Mouse (Mus musculus) cerebellum, adult 2 months (tissue): ENCODE results near the gene Jun. TPM values are rescaled to one million over a fixed set of nuclear protein-coding genes. Genes with fewer than 3 reads are reported as not detected.
A peak's percentile ranks its signal among the peaks of the same experiment; 100 is the strongest.

Experiments
- DNase-seq, 2 experiments: peaks; one replicate each; pipeline ENCODE4 v3.0.0; 2021
- H3K27ac ChIP-seq: fragments of 200-500 bp; 2 replicates; pipeline ENCODE4 v1.5.1; 2012; ENCODE audit warnings: low read length, control low read depth, inconsistent platforms; ENCODE audit not compliant: insufficient read depth
- H3K27me3 ChIP-seq: fragments of 200-500 bp; 2 replicates; pipeline ENCODE4 v1.6.1; 2012; ENCODE audit warnings: inconsistent platforms, mild to moderate bottlenecking, low read length, moderate library complexity; ENCODE audit not compliant: control insufficient read depth, insufficient read depth
- H3K4me1 ChIP-seq: fragments of 200-500 bp; 2 replicates; pipeline ENCODE4 v1.6.1; 2011; ENCODE audit warnings: low read length; ENCODE audit not compliant: control insufficient read depth, insufficient read depth
- H3K4me3 ChIP-seq: fragments of 200-500 bp; replicated peaks from 2 replicates; pipeline ENCODE3; 2011; ENCODE audit warnings: mild to moderate bottlenecking, low read depth, low read length, control low read depth; ENCODE audit not compliant: insufficient read depth
- CTCF ChIP-seq: fragments of 200-500 bp; IDR thresholded peaks from 2 replicates; pipeline ENCODE4 v1.5.1; 2011; ENCODE audit warnings: low read depth, mild to moderate bottlenecking, control low read depth, low read length, moderate library complexity, borderline replicate concordance; ENCODE audit not compliant: insufficient read depth
- POLR2A ChIP-seq: fragments of 200-500 bp; IDR thresholded peaks from 2 replicates; pipeline ENCODE4 v1.6.1; 2011; ENCODE audit warnings: low read length, control low read depth, borderline replicate concordance; ENCODE audit not compliant: insufficient read depth
- WGBS: fragments of 180-500 bp; shearing (Covaris S2); methylation state at CpG from one replicate; pipeline ENCODE4 v1.1.7; 2018; 5-methylcytosine and 5-hydroxymethylcytosine counted together
- polyA plus RNA-seq: library from polyadenylated mRNA; depleted of rRNA; stranded (reverse); fragments of >200 nt; gene quantifications from 2 replicates; pipeline ENCODE4 v1.2.3, GENCODE M21; 2012

Jun gene
- polyA plus RNA-seq, 1 experiment, result 50.8 TPM

DNA sequence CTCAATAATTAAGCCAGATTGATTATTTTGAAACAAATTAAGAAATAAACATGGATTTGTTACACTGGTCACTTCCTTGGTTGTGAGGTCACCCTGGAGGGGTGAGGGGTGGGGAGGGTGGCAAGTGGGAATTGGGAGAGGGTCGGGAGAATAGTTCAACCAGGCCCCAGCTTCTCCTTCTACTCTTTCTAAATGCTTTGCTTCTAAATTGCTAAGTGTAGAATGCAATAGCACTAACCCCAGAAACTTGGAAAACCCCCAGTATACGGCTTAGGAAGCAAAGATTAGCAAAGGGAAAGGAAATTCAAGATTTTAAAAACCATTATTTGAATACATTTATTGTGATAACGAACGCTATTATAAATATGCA, 3.3 kb downstream of the Jun start:
- DNase-seq, result no peak
- Histone ChIP-seq H3K4me3 (peak overlapping the region; percentile 51), H3K4me1 (no peaks in the 10 kb centered on the region), H3K27ac (no peak overlapping the region), H3K27me3 (no peaks in the 10 kb centered on the region)
- 66% methylated on average over 4 of the region's 4 CpGs for WGBS
- TF ChIP-seq POLR2A (no peak), CTCF (no peak)

DNA sequence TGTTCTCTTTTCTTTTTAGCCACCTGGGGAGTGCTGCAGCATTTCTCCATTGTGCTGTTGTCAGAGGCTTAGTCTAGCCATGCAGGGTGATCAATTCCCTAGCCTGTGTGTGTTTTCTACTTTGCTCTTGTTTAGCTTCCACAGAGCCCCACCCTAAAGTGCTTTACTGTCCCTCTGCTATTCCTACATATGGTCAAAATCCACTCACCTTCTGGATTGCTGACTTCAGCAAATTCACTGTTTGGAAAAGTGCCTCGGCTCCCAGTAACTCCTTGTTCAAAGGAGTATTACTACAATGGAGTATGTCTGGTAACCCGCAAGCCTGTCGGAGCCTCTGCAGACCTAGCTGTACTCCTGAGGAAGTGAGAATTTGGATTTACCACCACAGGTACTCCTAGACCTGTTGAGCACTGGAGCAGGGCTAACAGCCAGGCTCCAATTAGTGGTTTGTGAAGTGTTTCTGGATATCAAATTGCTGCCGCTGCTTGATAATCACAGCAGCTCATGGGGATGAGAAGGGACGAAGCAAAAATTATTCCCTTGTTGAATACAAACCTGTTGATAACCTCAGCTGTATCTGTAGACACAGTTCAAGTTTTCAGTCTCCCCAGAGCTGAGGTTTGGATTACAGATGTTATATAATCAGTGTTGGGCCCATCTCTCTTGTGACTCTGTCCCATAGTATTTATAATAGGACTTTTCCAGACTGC, 3.8 kb downstream of the Jun start:
- Histone ChIP-seq H3K27me3 (no peaks in the 10 kb centered on the region), H3K27ac (no peak overlapping the region), H3K4me3 (no peak overlapping the region), H3K4me1 (no peaks in the 10 kb centered on the region)
- no peak for TF ChIP-seq CTCF
- TF ChIP-seq POLR2A, result no peak
- DNase-seq, result no peak
- WGBS, result 53% methylated on average over 5 of the region's 5 CpGs

DNA sequence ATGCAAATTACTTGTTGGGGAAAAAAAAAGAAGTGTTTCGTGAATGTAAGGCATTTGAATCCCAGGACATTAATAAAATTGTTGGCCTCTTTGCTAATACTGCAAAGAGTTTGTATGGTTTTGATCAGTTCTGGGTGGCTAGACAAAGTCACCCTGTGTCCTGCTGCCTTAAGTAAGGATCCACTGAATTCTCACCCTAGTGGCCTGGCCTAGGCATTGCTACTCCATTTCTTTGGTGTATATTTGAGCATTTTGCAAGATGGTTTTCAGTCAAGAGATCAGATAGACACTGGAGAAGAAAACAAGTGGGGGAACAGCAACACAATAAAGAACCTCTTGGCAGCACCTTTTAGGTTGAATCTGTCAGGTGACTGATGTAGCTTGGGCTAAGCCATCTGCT, 6.9 kb downstream of the Jun start:
- WGBS, result 88% methylated on average over 1 of the region's 1 CpGs
- Histone ChIP-seq H3K4me3 (no peak overlapping the region), H3K4me1 (no peaks in the 10 kb centered on the region), H3K27ac (no peak overlapping the region), H3K27me3 (no peaks in the 10 kb centered on the region)
- DNase-seq, result no peak
- TF ChIP-seq CTCF, result no peak
- TF ChIP-seq POLR2A, result no peak

DNA sequence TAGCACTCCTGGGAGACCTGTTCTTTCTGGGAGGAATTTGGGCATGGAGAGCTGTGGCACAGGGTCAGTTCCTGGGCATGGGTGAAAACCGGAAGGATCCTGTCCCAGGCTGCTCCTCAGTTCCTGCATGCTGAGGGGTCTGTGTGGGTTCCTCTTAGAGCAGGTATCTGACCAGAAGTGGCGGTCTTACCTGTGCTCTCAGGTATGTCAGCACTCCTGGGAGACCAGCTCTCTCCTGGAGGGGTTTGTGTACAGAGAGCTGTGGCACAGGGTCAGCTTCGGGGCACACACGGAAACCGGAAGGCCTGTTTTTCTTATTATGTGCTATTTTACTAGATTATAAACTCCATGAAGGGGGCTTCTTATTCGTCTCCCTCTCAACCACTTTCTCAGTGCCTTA, 7.3 kb downstream of the Jun start:
- DNase-seq, result no peak
- no peak overlapping the region for H3K4me3 ChIP-seq
- H3K27me3 ChIP-seq, result no peaks in the 10 kb centered on the region
- WGBS, result 90% methylated on average over 6 of the region's 6 CpGs
- no peak overlapping the region for H3K27ac ChIP-seq
- H3K4me1 ChIP-seq, result no peaks in the 10 kb centered on the region
- TF ChIP-seq CTCF, result no peak
- TF ChIP-seq POLR2A, result no peak

DNA sequence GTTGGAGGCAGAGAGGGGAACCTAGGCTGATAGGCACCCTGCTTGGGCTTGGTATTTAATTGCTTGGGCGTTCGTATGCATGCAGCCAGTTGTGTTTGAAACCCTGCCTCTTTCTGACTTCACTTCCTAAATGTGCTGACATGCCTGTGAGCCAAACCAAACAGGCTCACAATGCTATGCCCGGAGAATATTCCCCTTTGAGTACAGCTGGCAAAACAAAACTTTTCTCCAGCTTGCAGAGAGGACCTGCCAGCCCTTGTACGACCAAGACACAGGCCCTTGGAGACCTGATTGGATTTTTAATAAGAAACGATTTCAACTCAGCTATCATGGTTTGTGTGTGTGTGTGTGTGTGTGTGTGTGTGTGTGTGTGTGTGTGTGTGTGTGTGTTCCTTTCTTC, 14.0 kb downstream of the Jun start:
- no peak overlapping the region for H3K27ac ChIP-seq
- 16% methylated on average over 5 of the region's 5 CpGs for WGBS
- no peaks in the 10 kb centered on the region for H3K4me1 ChIP-seq
- TF ChIP-seq POLR2A (no peak), CTCF (no peak)
- H3K27me3 ChIP-seq, result no peaks in the 10 kb centered on the region
- H3K4me3 ChIP-seq, result no peak overlapping the region
- DNase-seq, result no peak

DNA sequence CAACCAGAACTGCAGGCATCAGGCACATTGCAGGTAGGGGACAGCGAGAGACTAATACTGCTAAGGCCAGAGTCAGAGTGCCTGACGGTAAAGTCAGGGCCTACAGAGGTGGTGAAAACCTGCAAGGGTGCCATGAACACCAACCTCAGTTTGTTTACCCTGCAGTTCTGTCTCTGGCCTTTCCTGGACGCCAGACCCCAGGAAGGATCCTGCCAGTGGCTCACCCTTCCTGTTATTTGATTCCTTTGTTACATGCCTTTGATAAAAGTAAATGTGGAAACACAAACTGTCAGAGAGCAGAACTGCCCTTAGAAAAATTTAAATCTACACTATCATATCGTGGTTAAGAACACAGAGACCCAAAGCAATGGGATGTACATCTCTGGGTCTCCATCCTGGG, 20.9 kb downstream of the Jun start:
- TF ChIP-seq CTCF (no peak), POLR2A (no peak)
- Histone ChIP-seq H3K27me3 (no peaks in the 10 kb centered on the region), H3K27ac (no peak overlapping the region), H3K4me3 (no peak overlapping the region), H3K4me1 (no peaks in the 10 kb centered on the region)
- 78% methylated on average over 4 of the region's 4 CpGs for WGBS
- DNase-seq, result no peak

DNA sequence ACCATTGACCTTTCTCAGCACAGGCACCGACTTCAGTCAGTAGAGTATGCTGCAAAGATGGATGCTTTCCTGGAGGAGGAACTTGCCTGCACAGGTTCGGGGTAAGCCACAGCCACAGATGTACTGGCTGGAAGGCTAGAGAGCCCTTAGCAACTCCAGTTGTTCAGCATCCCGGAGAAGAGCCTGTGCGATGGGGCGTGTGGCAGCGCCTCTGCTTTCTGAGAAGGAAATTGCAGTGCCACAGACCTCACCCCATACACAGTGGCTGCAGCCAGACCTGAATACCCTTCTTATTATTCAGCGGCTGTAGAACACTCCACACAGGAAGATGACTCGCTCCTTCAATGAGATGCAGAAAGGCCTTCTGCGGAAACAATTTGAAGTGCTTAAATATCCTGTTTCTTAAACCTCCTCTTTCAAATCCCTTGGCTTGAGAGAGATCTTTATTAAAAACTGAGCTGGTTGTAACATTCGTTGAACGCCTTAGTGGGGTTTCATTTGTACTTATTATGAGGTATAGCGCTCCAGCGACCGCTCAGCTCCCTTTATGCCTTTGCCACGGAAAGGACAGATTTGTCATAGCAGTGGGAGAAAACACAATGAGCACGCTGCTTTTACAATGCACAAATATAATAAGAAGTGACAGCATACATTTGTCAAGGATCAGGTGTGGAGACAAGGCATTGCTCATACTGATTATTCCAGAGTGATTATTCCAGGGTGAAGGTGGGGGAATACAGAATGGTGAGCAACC, 26.0 kb downstream of the Jun start:
- no peaks in the 10 kb centered on the region for H3K4me1 ChIP-seq
- TF ChIP-seq CTCF (no peak), POLR2A (no peak)
- H3K27me3 ChIP-seq, result no peaks in the 10 kb centered on the region
- DNase-seq, result no peak
- 71% methylated on average over 16 of the region's 16 CpGs for WGBS
- no peak overlapping the region for H3K4me3 ChIP-seq
- no peak overlapping the region for H3K27ac ChIP-seq
